Mouse (Mus musculus) bone marrow, adult 2 months (tissue): Measurements from ENCODE around the gene 9430097D07Rik.

ENCODE experiments used
- CTCF ChIP-seq: fragments of 200-500 bp; IDR thresholded peaks from 2 replicates; pipeline ENCODE4 v1.5.1; 2011; ENCODE audit warnings: low read length, control low read depth; ENCODE audit not compliant: control insufficient read depth, insufficient read depth
- POLR2A ChIP-seq: fragments of 200-500 bp; IDR thresholded peaks from 2 replicates; pipeline ENCODE4 v1.6.1; 2011; ENCODE audit warnings: low read depth, mild to moderate bottlenecking, control low read depth, low read length, borderline replicate concordance; ENCODE audit not compliant: control insufficient read depth

DNA sequence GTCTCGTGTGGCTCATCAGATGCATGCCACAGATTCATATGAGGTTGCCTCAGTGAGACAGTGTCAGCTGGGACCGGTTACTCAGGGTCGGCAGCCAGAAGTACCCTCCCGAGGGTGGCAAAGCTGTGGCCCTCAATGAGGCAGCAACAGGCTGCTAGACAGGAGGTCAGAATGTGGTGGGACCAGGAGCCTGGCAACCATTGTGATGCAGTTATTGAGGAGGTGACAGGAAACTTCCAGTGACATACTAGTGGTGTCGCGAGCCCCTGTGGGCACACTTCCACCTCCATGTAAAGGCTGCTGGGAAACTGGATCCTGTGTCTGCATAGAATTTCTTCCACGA is 46.0 kb upstream of the 9430097D07Rik start, which contains the start of gene Ak1:
- TF ChIP-seq CTCF (no peak), POLR2A (no peak)
